Mouse (Mus musculus): ENCODE data around the gene Sphk1. TPM values are rescaled to one million over a fixed set of nuclear protein-coding genes. Genes with fewer than 3 reads are reported as not detected.
A peak's percentile ranks its signal among the peaks of the same experiment; 100 is the strongest.

Gene Sphk1
- total and polyA plus RNA-seq, 3 experiments = 53.5 to 127 TPM; not detected in 1

GRCm38 (mm10) chr11:116532262-116532809 lies 1.6 kb downstream of the Sphk1 start (continued):
- TF ChIP-seq ETS1 (IDR thresholded peaks at IDR 0.05; ENCODE audit: low read depth, low read length) = no peak
- no peak for TF ChIP-seq NRF1 (IDR thresholded peaks at IDR 0.05; ENCODE audit: insufficient read depth, low read depth, low read length, poor library complexity, severe bottlenecking)

- Histone ChIP-seq H3K79me2 (ENCODE audit: control insufficient read depth, insufficient read depth, low read length, poor library complexity) (peaks cover 35% of the 10 kb centered on the region), H3K36me3 (ENCODE audit: control insufficient read depth in 1 of 2, insufficient read depth in 2 of 2, low read length in 2 of 2) (peaks cover 3 to 16% of the 10 kb centered on the region in 2 experiments; a peak in 3 of 4 replicates), H3K27ac (ENCODE audit: control insufficient read depth, low read depth, low read length) (peak overlapping the region; percentile 73), H3K4me3 (ENCODE audit: control insufficient read depth in 1 of 2, insufficient read depth in 1 of 2, low read depth in 2 of 2, low read length in 2 of 2) (peak overlapping the region; percentile 80 to 83), H3K9ac (ENCODE audit: control insufficient read depth, low read depth, low read length, poor library complexity, severe bottlenecking) (peak overlapping the region; percentile 85), H3K9me3 (replicated peaks; ENCODE audit: insufficient read depth, low read length) (no peaks in the 10 kb centered on the region), H3K27me3 (ENCODE audit: control insufficient read depth in 1 of 2, insufficient read depth in 2 of 2, low read length in 2 of 2) (no peaks in the 10 kb centered on the region), H3K4me1 (ENCODE audit: control insufficient read depth in 1 of 2, insufficient read depth in 2 of 2, low read length in 2 of 2) (peaks cover 8 to 22% of the 10 kb centered on the region in 2 experiments; a peak in 3 of 4 replicates)
- peak; percentile 93 for DNase-seq (ENCODE audit: low read depth, low spot score)
- TF ChIP-seq EP300 (IDR thresholded peaks at IDR 0.05; ENCODE audit: low read depth in 1 of 2, low read length in 2 of 2) = no peak
- TF ChIP-seq ZC3H11A (IDR thresholded peaks at IDR 0.05; ENCODE audit: low read depth, low read length) = no peak
- peak; percentile 91 for TF ChIP-seq MAZ (IDR thresholded peaks at IDR 0.05; ENCODE audit: low read depth, low read length)
- peak; percentile 77; the same call in 1 of the 2 replicates for TF ChIP-seq ZMIZ1 (IDR thresholded peaks at IDR 0.05; ENCODE audit: low read depth, low read length)
- peak; percentile 40 to 43; a peak in 2 of 4 replicates for TF ChIP-seq POLR2A (IDR thresholded peaks at IDR 0.05; ENCODE audit: control insufficient read depth in 1 of 2, insufficient read depth in 1 of 2, low read depth in 1 of 2, low read length in 2 of 2, poor library complexity in 1 of 2)
- no peak for TF ChIP-seq GABPA (IDR thresholded peaks at IDR 0.05; ENCODE audit: low read depth, low read length)
- 0 out of 2 replicates have a peak, but pooled peaks have one; percentile 19 for TF ChIP-seq SMC3 (IDR thresholded peaks at IDR 0.05; ENCODE audit: low read depth, low read length)
- no peak for TF ChIP-seq MYB (IDR thresholded peaks at IDR 0.05; ENCODE audit: low read depth, low read length)
- peak; percentile 84; the same call in 1 of the 2 replicates for TF ChIP-seq UBTF (IDR thresholded peaks at IDR 0.05; ENCODE audit: borderline replicate concordance, insufficient read depth, low read depth, low read length)
- peak; percentile 35 for TF ChIP-seq HCFC1 (IDR thresholded peaks at IDR 0.05; ENCODE audit: low read depth, low read length)
- no peak for TF ChIP-seq ZNF384 (IDR thresholded peaks at IDR 0.05; ENCODE audit: low read depth, low read length)
- no peak for TF ChIP-seq TAL1 (IDR thresholded peaks at IDR 0.05; ENCODE audit: low read length)
- no peak; the same call in 1 of the 2 replicates for TF ChIP-seq ETS1 (IDR thresholded peaks at IDR 0.05; ENCODE audit: low read depth, low read length)
- TF ChIP-seq CTCF (IDR thresholded peaks at IDR 0.05 in 2 of 3, conservative IDR thresholded peaks at IDR 0.05 in 1 of 3; ENCODE audit: control insufficient read depth in 1 of 3, insufficient read depth in 1 of 3, low read depth in 2 of 3, low read length in 3 of 3, poor library complexity in 1 of 3, severe bottlenecking in 1 of 3) = peak in 2 of 3 experiments; percentile 29 to 43; a peak in 3 of 6 replicates
- no peak for TF ChIP-seq TCF12 (IDR thresholded peaks at IDR 0.05; ENCODE audit: low read depth, low read length)
- no peak for TF ChIP-seq GATA1 (IDR thresholded peaks at IDR 0.05; ENCODE audit: low read depth, low read length)
- no peak for TF ChIP-seq RAD21 (IDR thresholded peaks at IDR 0.05; ENCODE audit: low read depth, low read length)
- TF ChIP-seq BHLHE40 (IDR thresholded peaks at IDR 0.05; ENCODE audit: borderline replicate concordance, low read depth, low read length) = no peak
- TF ChIP-seq RCOR1 (IDR thresholded peaks at IDR 0.05; ENCODE audit: low read depth, low read length) = no peak
- peak; percentile 82 for TF ChIP-seq SIN3A (IDR thresholded peaks at IDR 0.05; ENCODE audit: low read length)
- no peak for TF ChIP-seq ZKSCAN1 (IDR thresholded peaks at IDR 0.05; ENCODE audit: low read depth, low read length)
- no peak for TF ChIP-seq E2F4 (IDR thresholded peaks at IDR 0.05; ENCODE audit: borderline replicate concordance, low read depth, low read length)
- TF ChIP-seq POLR2AphosphoS2 (IDR thresholded peaks at IDR 0.05; ENCODE audit: low read length) = no peak
- TF ChIP-seq ELF1 (IDR thresholded peaks at IDR 0.05; ENCODE audit: low read depth, low read length) = no peak
- TF ChIP-seq NRF1 (IDR thresholded peaks at IDR 0.05; ENCODE audit: insufficient read depth, low read depth, low read length, poor library complexity, severe bottlenecking) = no peak
- no peak for TF ChIP-seq USF1 (IDR thresholded peaks at IDR 0.05; ENCODE audit: low read depth, low read length)
- TF ChIP-seq MAX (IDR thresholded peaks at IDR 0.05; ENCODE audit: low read length) = no peak; the same call in 1 of the 2 replicates
- peak; percentile 61; the same call in 1 of the 2 replicates for TF ChIP-seq MXI1 (IDR thresholded peaks at IDR 0.05; ENCODE audit: low read depth, low read length)
- no peak for TF ChIP-seq TBP (IDR thresholded peaks at IDR 0.05; ENCODE audit: low read depth, low read length)
- TF ChIP-seq MYC (IDR thresholded peaks at IDR 0.05; ENCODE audit: low read depth, low read length) = no peak
- peak; percentile 55 for TF ChIP-seq CHD1 (IDR thresholded peaks at IDR 0.05; ENCODE audit: low read depth, low read length)
- TF ChIP-seq NELFE (IDR thresholded peaks at IDR 0.05; ENCODE audit: low read depth, low read length) = peak; percentile 60; the same call in 1 of the 2 replicates
- no peak for TF ChIP-seq KAT2A (conservative IDR thresholded peaks at IDR 0.05; ENCODE audit: low read depth, low read length)
- no peak for TF ChIP-seq MAFK (IDR thresholded peaks at IDR 0.05; ENCODE audit: borderline replicate concordance, low read depth, low read length)
These were observed 2.1 kb downstream of the Sphk1 start for GRCm38 (mm10) chr11:116532810-116533338.
